Mouse (Mus musculus) kidney, postnatal 10 days (tissue): ENCODE measurements at regions not wholly inside any gene's neighbourhood (a gene's known extent, or its start where the extent isn't known, plus 50 kb on each side); places are given as distances from the start of the nearest gene placed in this dataset.

Experiments
- DNase-seq: peaks from one replicate; pipeline ENCODE4 v3.0.0; 2021; ENCODE audit warnings: mixed read lengths

GRCm38 (mm10) chr5:70501385-70501784 is 341.0 kb downstream of the Gabrg1 start:
- no peak for DNase-seq

GRCm38 (mm10) chr5:70476076-70476475 is 366.3 kb downstream of the Gabrg1 start:
- DNase-seq, result no peak

GRCm38 (mm10) chr5:70434636-70435035 is 407.8 kb downstream of the Gabrg1 start:
- DNase-seq, result no peak

- no peak for DNase-seq
Observed at GRCm38 (mm10) chr5:70400561-70400960, 441.9 kb downstream of the Gabrg1 start.

- peak; percentile 21 for DNase-seq
Observed at GRCm38 (mm10) chr5:70389926-70390325, 452.5 kb downstream of the Gabrg1 start.

- DNase-seq, result no peak
Observed at GRCm38 (mm10) chr5:70387318-70387717, 455.1 kb downstream of the Gabrg1 start.
